Mouse (Mus musculus) gastrocnemius, postnatal 14 days (tissue): ENCODE data around the gene Hist2h2aa1. TPM values are rescaled to one million over a fixed set of nuclear protein-coding genes. Genes with fewer than 3 reads are reported as not detected.
"Not testable (repeated sequence)": the region's sequence is repeated elsewhere in the genome, so short reads cannot be mapped to it uniquely, and the experiment has no call there.

ENCODE experiments used
- DNase-seq: peaks from one replicate; pipeline ENCODE4 v3.0.0; 2021; ENCODE audit warnings: mixed read lengths
- intact Hi-C: fragments of 180-260 bp; cut with DNase I; formaldehyde crosslinking; loops from one replicate; pipeline ENCODE4 v1.15.1; 2025; ENCODE audit warnings: low total_unique reads
- total RNA-seq, 2 experiments: library from RNA; stranded (reverse); gene quantifications; 2 replicates each; pipeline ENCODE4 v1.2.3; 2021

The Hist2h2aa1 gene
- total RNA-seq, 2 experiments from 2014 or later: 3.3 to 12.8 TPM

DNA sequence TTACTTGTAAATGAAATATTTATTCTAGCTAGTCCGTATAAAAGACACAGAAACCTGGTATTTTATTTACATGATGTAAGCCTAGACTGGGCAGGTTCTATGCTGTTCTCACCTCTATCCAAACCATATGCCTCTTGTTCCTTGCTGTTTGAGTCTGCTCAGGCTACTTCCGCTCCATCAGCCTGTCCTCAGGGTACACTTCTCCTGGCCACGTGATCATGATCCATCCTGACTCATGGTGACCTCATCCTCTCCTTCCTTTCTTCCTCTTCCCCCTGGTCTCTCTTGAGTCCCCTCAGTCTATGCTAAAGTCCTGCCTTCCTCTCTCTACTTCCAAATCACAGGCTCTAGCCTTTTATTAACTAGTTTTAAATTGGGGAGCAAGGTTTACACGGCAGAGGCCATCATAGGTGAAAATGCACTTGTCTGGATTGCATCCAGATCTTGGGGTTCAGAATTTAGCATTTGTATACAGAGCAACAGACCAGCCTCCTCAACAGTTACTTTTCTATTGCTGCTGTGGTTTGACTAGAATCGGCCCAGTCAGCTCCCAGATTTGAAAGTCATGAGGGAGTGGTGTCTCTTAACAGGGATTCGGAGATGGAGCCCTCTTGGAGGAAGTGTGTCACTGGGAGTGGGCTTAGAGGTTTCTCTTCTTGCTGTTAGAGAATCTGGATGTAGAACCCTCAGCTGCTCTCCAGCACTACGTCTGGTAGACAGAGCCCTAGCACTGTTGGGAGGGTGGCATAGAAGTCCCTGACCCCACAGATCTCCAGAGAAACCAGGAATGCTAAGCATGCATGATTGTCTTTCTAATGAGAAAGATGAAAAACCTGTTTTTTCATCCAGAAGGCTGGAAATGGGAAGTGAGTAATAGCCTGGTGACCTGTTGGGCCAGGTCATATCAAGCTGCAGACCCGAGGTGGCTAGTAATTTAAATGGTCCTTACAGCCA, 18.3 kb upstream of the Hist2h2aa1 start:
- no peak for DNase-seq
- intact Hi-C loops: no loop called here

DNA sequence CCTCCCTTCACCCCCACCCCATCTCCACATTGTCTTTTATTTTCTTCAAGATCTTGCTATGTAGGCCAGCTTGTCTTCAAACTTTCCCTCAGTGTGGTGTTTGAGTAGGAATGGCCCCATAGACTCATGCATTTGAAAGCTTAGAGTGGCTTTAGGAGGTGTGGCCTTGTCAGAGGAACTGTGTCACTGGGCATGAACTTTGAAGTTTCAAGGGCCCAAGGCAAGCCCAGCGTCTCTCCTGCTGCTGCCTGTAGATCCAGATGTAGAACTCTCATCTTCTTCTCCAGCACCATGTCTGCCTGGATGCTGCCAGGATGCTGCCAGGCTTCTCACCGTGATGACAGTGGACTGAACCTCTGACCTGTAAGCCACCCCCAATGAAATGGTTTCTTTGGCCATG, 16.5 kb upstream of the Hist2h2aa1 start:
- no peak for DNase-seq
- intact Hi-C loops: no loop called here

DNA sequence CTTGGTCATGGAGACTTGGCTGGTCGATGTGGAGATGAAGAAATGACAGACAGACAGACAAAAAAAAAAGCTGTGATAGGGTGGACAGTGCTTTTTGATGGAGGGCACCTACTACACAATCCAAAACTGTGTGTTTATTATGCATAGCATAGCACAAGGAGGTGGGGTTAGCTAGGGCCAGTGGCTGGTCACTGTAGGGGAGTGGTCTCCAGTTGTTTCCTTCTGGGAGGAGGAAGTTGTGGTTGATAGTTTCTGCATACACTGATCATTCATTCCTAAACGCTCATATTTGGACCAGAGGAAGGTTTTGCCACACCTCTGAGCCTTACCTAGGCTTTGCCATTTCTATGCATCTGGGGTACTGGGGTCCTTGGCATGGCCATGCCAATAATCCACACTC, 14.9 kb upstream of the Hist2h2aa1 start:
- intact Hi-C loops: loop anchor here (10.0 kb wide), 1 partner anchor 156 kb away; no protein-coding TSS in a partner anchor
- DNase-seq: no peak

DNA sequence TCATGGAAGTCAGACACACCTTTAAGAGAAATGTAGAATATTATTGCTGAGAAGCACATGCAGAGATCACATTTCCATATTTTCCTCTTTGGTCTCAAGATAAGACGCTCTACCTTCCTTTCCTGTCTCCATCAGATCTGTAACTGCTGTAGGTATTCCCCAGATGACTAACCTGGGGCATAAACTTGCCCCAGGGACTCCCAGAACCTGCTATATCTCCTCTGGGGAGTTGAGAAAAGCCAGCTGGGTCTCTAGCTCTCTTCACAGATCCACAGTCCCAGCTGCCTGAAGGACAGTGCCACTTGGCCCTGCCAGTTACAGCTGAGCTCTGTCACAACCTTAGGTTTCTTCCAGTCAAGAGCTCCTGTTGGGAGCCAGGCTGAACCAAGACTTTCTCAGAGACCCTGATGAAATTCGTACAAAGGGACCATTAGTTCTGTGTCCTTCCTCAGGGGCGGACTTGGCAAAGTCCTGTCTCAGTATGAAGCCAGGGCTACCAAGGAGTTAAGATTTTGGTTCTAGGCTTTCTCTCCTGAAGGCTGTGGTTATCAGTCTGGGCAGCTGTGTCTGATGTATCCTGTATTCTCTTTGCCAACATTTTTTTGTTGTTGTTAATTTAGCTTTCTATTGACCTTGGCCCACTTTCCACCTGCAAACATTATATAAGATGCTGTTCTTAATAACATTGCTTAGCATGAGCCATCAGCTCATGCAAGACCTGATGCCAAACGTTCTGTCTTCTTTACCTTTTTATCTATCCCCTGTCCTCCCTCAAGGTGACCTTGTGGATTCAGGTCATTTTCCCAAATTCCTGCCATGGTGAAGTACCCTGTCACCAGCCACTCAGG, 14.2 kb upstream of the Hist2h2aa1 start:
- DNase-seq: no peak
- intact Hi-C loops: loop anchor here (10.0 kb wide), 1 partner anchor 156 kb away; no protein-coding TSS in a partner anchor

DNA sequence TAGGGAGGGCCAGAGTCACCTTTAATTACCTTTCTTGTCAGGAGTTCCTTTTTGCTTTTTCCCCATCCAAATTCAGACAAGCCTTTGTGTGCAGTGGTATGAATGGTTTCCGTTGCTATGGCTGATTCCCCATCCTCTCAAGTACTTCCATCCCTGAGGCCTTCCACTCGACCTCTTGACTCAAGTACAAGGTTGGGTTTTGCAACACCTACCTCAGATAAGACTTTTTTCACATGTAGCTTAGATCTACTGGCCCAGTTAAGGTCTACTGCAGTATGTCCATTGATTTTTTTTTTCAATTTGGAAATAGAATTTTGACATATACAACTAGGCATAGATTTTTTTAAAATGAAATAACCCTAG, 13.6 kb upstream of the Hist2h2aa1 start:
- intact Hi-C loops: loop anchor here (10.0 kb wide), 1 partner anchor 157 kb away; no protein-coding TSS in a partner anchor
- no peak for DNase-seq

DNA sequence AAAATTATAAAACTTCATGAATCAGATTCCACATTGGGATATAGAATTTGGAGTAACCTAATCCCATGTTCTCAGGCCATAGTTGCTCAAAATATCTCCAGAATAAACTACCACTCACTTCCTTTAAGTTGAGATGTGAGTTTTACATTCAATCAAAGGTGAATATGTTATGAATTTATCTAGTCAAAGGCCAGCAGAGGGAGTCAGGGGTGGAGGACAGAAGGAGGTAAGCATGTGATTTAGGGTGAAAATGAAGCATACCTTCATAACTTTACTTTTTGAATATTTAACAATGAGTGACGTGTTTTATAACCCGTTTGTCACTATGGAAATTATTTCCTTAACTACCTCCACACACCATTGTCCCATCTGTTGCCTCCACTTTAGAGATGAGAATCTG, 10.4 kb upstream of the Hist2h2aa1 start:
- intact Hi-C loops: loop anchor here (10.0 kb wide), 1 partner anchor 160 kb away; no protein-coding TSS in a partner anchor
- no peak for DNase-seq

DNA sequence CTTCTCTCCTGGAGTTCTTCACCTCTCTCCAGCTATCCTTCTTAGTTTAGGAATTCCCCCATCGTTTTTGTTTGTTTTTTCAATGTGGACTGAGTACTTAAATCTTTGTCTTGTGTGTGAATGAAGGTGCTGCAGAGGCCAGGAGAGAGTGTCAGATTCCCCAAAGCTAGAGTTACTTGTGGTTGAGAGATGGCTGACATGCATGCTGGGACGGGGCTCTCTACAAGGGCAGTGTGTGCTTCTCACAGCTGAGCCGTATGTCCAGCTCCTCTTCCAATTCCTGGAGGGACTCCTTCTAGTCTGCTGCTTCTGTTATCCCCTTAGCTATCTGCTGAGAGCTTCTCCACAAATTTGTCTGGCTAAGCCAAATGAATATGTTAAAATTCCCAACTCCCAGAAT, 9.5 kb upstream of the Hist2h2aa1 start:
- intact Hi-C loops: loop anchor here (10.0 kb wide), 1 partner anchor 161 kb away; no protein-coding TSS in a partner anchor

DNA sequence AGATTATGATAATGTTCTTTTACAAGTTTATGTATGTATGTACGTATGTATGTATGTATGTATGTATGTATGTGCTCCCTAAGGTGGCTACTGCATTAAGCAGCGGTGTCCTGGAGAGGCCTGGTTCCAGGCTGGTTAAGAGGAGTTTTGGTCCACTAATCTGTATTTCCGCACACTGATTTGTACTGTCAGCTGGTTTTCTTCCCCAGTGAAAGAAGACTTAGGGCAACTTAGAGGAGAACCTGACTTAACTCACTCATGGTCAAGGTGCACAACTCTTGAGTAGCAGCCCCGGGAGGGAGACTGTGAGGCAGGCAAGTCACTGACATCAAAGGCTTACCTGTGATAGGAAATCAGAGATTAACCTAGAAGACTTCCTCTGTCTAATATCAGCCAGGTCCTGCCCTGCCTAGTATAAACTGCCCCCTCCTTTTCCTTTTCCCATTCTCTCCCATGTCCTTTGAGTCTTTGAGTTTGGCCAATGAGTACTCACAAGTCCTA, 8.4 kb upstream of the Hist2h2aa1 start:
- no peak for DNase-seq
- intact Hi-C loops: loop anchor here (10.0 kb wide), 1 partner anchor 162 kb away; no protein-coding TSS in a partner anchor

More for the DNA sequence above, 9.5 kb upstream of the Hist2h2aa1 start:
- no peak for DNase-seq

DNA sequence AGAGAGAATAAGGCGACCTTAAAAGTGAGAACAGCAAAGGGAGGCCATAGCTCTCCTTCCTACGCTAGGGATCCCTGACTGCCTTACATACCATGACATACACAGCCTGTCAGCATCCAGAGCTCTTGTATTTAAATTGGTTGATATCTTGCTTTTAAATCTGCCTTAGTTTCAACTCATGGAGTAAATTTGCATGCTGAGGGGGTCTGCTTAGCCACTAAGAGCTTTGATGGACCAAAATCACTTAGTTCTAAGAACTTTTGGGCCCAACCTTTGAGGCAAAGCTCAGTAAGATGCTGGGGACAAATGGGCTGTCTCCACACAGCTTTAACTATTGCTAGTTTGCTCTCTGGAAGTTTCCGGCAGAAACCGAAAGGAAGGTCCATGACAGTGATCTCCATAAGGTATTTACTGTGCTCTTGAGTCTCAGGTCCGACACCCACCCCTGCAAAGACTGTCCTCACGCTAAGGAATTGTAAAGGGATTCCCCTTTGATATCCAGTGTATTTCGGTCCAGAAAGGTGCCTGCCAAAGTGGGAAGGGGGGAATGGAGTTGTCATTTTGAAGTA, 7.9 kb upstream of the Hist2h2aa1 start:
- intact Hi-C loops: loop anchor here (10.0 kb wide), 1 partner anchor 163 kb away; no protein-coding TSS in a partner anchor
- no peak for DNase-seq

DNA sequence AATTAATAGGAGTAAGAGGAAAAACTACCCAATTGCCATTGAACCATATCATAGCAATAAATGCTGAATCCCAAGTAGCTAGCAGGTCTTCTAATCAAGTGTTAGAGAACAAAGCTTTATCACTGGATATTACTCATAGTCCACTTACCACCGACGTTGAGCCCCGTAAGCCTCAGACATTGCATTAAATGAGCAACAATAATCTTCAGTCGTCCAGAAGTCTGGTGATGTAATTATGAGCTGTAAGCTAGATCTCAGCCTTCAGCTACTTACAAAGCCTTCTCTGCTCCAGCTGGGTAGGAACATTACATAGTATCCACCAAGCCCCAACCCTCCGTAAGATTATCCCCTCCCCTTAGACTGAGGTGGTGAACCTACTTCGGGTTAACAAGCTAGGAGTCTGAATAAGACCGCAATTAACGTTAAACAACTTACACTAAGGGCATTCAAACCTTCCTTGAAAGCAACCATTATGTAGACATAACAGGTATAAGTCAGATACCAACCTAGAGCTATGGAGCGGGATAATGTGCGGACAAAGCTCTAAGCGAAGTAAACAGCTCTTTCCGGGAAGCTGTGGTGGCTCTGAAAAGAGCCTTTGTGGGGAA, 7.3 kb upstream of the Hist2h2aa1 start:
- intact Hi-C loops: loop anchor here (10.0 kb wide), 1 partner anchor 163 kb away; no protein-coding TSS in a partner anchor
- DNase-seq: no peak

DNA sequence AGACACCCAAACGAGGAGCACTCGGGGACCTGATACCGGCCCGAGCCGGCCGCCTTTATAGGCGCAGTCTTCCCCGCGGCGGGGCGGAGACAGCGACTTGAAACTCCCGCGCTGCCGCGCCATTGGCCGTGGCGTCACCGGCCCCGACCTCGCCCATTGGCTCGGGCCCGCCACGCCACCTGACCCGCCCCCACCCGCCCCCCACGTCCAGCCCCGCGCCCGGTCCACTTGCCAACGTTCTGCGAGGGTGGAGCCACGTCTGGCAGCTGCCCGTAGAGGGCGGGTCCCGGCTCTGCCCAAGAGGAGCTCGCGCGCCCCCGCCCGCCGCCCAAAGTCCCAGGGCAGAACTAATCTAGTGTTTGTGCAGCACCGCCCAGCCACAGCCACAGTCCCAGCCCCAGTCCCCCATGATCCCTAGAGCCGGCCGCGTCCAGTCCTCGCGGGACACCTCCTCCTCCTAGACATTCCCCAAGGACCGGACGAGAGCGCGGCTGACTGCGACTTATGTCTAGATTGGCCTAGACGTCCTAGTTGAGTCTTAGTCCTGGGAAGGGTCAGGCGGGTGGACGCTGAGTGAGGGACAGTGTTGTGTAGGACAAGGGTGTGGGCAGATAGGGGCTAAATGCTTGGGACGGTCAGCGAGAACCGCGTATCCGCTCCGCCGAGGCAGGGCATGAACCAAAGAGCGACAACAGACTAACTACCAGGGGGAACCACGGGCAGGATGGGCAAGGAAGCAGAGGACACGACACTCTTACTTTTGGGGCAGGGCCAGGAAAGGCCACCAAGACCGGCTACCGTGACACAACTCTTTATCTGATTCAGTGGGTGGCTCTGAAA, 6.1 kb upstream of the Hist2h2aa1 start, which contains the start of gene Hist2h3c2:
TSS of gene Hist2h3c2 (minus strand) at position 174 of the 840 bp plus-strand sequence.
- intact Hi-C loops: loop anchor here (10.0 kb wide), 1 partner anchor 164 kb away; no protein-coding TSS in a partner anchor
- DNase-seq: peak; percentile 42

DNA sequence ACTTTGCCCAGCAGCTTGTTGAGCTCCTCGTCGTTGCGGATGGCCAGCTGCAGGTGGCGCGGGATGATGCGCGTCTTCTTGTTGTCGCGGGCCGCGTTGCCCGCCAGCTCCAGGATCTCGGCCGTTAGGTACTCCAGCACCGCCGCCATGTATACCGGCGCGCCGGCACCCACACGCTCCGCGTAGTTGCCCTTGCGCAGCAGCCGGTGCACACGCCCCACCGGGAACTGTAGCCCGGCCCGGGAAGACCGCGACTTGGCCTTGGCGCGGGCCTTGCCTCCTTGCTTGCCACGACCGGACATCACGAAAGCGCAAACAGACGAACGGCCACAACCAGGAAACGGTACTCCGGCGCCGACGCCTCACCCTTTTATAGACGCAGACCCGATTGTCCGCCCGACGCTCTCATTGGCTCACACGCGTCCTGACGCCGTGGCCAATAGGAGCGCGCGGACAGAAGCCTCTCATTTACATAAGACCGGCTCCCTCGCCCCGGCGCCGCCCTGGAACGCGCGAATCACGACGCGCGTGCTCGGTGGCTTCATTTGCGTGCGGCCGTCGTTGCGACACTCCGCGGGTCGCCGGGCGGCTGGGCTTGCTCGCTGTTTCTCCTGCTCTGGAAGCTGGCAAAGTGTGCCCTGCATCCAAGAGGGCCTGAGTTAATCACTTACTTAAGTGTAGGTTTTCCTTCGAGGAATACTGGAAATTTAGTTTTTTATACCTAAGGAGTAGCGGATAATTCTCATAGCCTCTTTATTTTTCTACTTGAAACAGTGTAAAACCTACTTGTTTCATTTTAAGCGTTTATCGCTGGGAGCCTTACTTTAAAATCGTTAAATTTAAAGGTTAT, 5.1 kb upstream of the Hist2h2aa1 start, which contains the start of gene Hist2h2aa2:
TSS of gene Hist2h2aa2 (minus strand) at position 328 of the 850 bp plus-strand sequence.
- intact Hi-C loops: loop anchor here (10.0 kb wide), 1 partner anchor 165 kb away; no protein-coding TSS in a partner anchor
- peak; percentile 93 for DNase-seq

DNA sequence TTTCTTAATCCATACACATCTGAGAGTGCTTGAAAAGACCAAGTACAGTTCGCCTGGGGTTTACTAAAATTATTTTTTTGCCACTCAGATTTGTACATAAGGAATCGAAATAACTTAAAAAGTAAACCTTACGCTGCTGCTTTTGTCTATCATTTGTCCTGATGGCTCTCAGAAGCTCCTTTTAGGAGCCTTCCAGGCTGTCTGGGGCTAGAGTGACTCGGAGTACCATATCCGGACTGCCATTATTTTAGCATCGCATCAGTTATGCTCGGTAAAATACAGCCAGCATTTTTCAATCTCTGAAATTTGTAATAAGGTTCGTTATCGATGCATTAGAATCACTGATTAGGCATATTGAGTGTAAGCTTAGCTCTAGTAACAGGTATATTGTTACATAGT, 4.5 kb upstream of the Hist2h2aa1 start:
- no peak for DNase-seq
- intact Hi-C loops: no loop called here

DNA sequence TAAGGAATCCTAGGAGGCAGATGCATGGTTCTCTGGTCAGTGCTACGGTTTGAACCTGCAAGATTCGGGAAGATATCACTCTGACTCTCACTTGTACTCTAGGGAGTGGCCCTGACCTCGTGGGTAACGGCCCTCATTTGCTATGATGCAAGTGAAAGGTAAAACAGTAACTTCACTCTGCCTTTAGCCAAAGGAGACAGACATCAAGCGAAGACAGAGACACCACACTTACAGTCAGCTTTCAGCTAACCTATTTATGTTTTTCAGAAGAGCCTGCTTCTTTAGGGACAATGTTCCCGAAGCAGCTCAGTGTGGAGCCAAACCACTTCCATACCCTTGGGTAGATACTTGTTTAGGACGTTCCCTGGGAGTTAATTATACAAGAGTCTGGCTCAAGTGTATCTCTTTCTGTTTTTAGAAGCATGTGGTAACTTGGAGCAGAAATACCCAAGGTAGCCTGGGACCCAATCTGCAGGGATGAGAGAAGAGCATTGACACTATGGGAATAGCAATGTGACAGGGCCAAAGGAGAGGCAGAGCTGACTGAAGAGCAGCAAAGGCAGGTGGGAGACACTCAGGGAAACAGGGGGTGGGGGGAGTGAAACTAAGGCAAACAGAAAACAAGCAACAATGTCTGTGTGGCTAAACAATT, 1.2 kb upstream of the Hist2h2aa1 start:
- no peak for DNase-seq
- intact Hi-C loops: no loop called here

DNA sequence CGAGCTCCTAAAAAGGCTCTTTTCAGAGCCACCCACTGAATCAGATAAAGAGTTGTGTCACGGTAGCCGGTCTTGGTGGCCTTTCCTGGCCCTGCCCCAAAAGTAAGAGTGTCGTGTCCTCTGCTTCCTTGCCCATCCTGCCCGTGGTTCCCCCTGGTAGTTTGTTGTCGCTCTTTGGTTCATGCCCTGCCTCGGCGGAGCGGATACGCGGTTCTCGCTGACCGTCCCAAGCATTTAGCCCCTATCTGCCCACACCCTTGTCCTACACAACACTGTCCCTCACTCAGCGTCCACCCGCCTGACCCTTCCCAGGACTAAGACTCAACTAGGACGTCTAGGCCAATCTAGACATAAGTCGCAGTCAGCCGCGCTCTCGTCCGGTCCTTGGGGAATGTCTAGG, 721 bp downstream of the Hist2h2aa1 start:
- DNase-seq, intact Hi-C loops: not testable (repeated sequence)

DNA sequence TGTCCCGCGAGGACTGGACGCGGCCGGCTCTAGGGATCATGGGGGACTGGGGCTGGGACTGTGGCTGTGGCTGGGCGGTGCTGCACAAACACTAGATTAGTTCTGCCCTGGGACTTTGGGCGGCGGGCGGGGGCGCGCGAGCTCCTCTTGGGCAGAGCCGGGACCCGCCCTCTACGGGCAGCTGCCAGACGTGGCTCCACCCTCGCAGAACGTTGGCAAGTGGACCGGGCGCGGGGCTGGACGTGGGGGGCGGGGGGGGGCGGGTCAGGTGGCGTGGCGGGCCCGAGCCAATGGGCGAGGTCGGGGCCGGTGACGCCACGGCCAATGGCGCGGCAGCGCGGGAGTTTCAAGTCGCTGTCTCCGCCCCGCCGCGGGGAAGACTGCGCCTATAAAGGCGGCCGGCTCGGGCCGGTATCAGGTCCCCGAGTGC, 1.1 kb downstream of the Hist2h2aa1 start, which contains the start of gene Hist2h3c1:
TSS of gene Hist2h3c1 (plus strand) at position 259 of the 430 bp plus-strand sequence.
- intact Hi-C loops, DNase-seq: not testable (repeated sequence)
